Mouse (Mus musculus): ENCODE data around the gene Jade2. TPM values are rescaled to one million over a fixed set of nuclear protein-coding genes. Genes with fewer than 3 reads are reported as not detected.
"Not testable (repeated sequence)": the region's sequence is repeated elsewhere in the genome, so short reads cannot be mapped to it uniquely, and the experiment has no call there.

The Jade2 gene
- total RNA-seq, 2 experiments from 2014 or later = 14.5 to 15.0 TPM

- no peak for DNase-seq (ENCODE audit: low spot score in 2 of 2)
These were observed 56.7 kb downstream of the Jade2 start for GRCm38 (mm10) chr11:51800634-51801325.

- no peak for DNase-seq (ENCODE audit: low spot score in 2 of 2)
These were observed 61.2 kb downstream of the Jade2 start for GRCm38 (mm10) chr11:51796272-51796671.

- no peak for DNase-seq (ENCODE audit: low spot score in 2 of 2)
These were observed 66.8 kb downstream of the Jade2 start for GRCm38 (mm10) chr11:51790662-51791061.

- not testable (repeated sequence) for DNase-seq (ENCODE audit: low spot score in 2 of 2)
These were observed 67.7 kb downstream of the Jade2 start for GRCm38 (mm10) chr11:51789735-51790134.

- no peak for DNase-seq (ENCODE audit: low spot score in 2 of 2)
These were observed 71.5 kb downstream of the Jade2 start for GRCm38 (mm10) chr11:51785926-51786325.

- no peak for DNase-seq (ENCODE audit: low spot score in 2 of 2)
These were observed 74.7 kb downstream of the Jade2 start for GRCm38 (mm10) chr11:51782721-51783120.

GRCm38 (mm10) chr11:51780773-51781267 lies 76.6 kb downstream of the Jade2 start:
- no peak for DNase-seq (ENCODE audit: low spot score in 2 of 2)

GRCm38 (mm10) chr11:51777478-51777877 lies 80.0 kb downstream of the Jade2 start:
- no peak for DNase-seq (ENCODE audit: low spot score in 2 of 2)

GRCm38 (mm10) chr11:51775507-51775906 lies 81.9 kb downstream of the Jade2 start:
- no peak for DNase-seq (ENCODE audit: low spot score in 2 of 2)

- DNase-seq (ENCODE audit: low spot score in 2 of 2) = no peak
These were observed 89.2 kb downstream of the Jade2 start for GRCm38 (mm10) chr11:51768296-51768695.

- no peak for DNase-seq (ENCODE audit: low spot score in 2 of 2)
These were observed 89.8 kb downstream of the Jade2 start for GRCm38 (mm10) chr11:51767579-51768220.

GRCm38 (mm10) chr11:51764816-51765215 lies 92.6 kb downstream of the Jade2 start:
- DNase-seq (ENCODE audit: low spot score in 2 of 2) = no peak

GRCm38 (mm10) chr11:51763955-51764354 lies 93.5 kb downstream of the Jade2 start:
- DNase-seq (ENCODE audit: low spot score in 2 of 2) = no peak

Other genes starting within 250 kb of the Jade2 start
- gene Nhp2, start 237.9 kb downstream of the Jade2 start, total RNA-seq (2021) = 10 to 100 TPM; 50.1 to 53.0 TPM
- gene Rmnd5b, start 221.8 kb downstream of the Jade2 start, total RNA-seq (2021) = 10 to 100 TPM; 60.5 to 65.1 TPM
- 10 to 100 TPM; 11.4 to 12.1 TPM for gene N4bp3, start 206.8 kb downstream of the Jade2 start, total RNA-seq (2021)
- 1 to 10 TPM in 1 of 2 experiments, under 1 TPM in 1; 0.88 to 1.3 TPM for gene D930048N14Rik, start 206.7 kb downstream of the Jade2 start, total RNA-seq (2021)
- gene 0610009B22Rik, start 168.8 kb downstream of the Jade2 start, total RNA-seq (2021) = 10 to 100 TPM; 32.6 to 37.7 TPM
- gene Sec24a, start 94.0 kb downstream of the Jade2 start, total RNA-seq (2021) = 10 to 100 TPM; 23.1 to 23.7 TPM
- 10 to 100 TPM; 71.8 to 74.5 TPM for gene Sar1b, start 94.0 kb downstream of the Jade2 start, total RNA-seq (2021)
- 10 to 100 TPM; 28.7 to 33.7 TPM for gene Cdkn2aipnl, start 110.0 kb upstream of the Jade2 start, total RNA-seq (2021)
- 100 to 1,000 TPM; 166 to 171 TPM for gene Ube2b, start 143.1 kb upstream of the Jade2 start, total RNA-seq (2021)
- 10 to 100 TPM; 20.4 to 20.8 TPM for gene Cdkl3, start 146.6 kb upstream of the Jade2 start, total RNA-seq (2021)
- gene Ppp2ca, start 241.0 kb upstream of the Jade2 start, total RNA-seq (2021) = 100 to 1,000 TPM; 128 to 136 TPM